Mouse (Mus musculus) embryonic facial prominence, embryonic 14.5 days (tissue): ENCODE results near the gene Akt3. TPM values are rescaled to one million over a fixed set of nuclear protein-coding genes. Genes with fewer than 3 reads are reported as not detected.

Experiments used
- ATAC-seq: fragments of 200-750 bp; cut with Nextera tagmentation; 2 replicates; pipeline ENCODE4 v1.8.0; 2017; ENCODE audit warnings: low read depth, moderate number of reproducible peaks, moderate TSS enrichment
- DNase-seq: peaks from one replicate; pipeline ENCODE4 v3.0.0-alpha.2; 2015; ENCODE audit warnings: low spot score
- H3K27ac ChIP-seq: fragments of 300-500 bp; sonication (generic); replicated peaks from 2 replicates; pipeline ENCODE4 v1.5.1; 2014; ENCODE audit warnings: low read depth, mild to moderate bottlenecking, low read length, moderate library complexity
- H3K27me3 ChIP-seq: fragments of 300-500 bp; sonication (generic); replicated peaks from 2 replicates; pipeline ENCODE4 v1.6.1; 2014; ENCODE audit warnings: low read length; ENCODE audit not compliant: control insufficient read depth, insufficient read depth
- H3K36me3 ChIP-seq: fragments of 300-500 bp; sonication (generic); 2 replicates; pipeline ENCODE4 v1.6.1; 2014; ENCODE audit warnings: low read length, mixed read lengths; ENCODE audit not compliant: control insufficient read depth, insufficient read depth
- H3K4me1 ChIP-seq: fragments of 300-500 bp; sonication (generic); 2 replicates; pipeline ENCODE4 v1.6.1; 2014; ENCODE audit warnings: antibody characterized with exemption, low read length; ENCODE audit not compliant: control insufficient read depth, insufficient read depth
- H3K4me2 ChIP-seq: fragments of 300-500 bp; sonication (generic); 2 replicates; pipeline ENCODE4 v1.6.1; 2014; ENCODE audit warnings: low read depth, mild to moderate bottlenecking, low read length, moderate library complexity, mixed read lengths
- H3K4me3 ChIP-seq: fragments of 300-500 bp; sonication (generic); 2 replicates; pipeline ENCODE4 v1.5.1; 2014; ENCODE audit warnings: low read depth, mild to moderate bottlenecking, low read length
- H3K9ac ChIP-seq: fragments of 300-500 bp; sonication (generic); 2 replicates; pipeline ENCODE4 v1.6.1; 2014; ENCODE audit warnings: low read depth, mild to moderate bottlenecking, low read length, moderate library complexity, mixed read lengths
- H3K9me3 ChIP-seq: fragments of 300-500 bp; sonication (generic); 2 replicates; pipeline ENCODE4 v1.6.1; 2016; ENCODE audit warnings: low read length; ENCODE audit not compliant: control insufficient read depth
- WGBS: fragments of 180-500 bp; shearing (Covaris S2); extraction: QIAGEN DNeasy Blood & Tissue Kit; methylation state at CpG from one replicate; pipeline ENCODE4 v1.1.7; 2014; 5-methylcytosine and 5-hydroxymethylcytosine counted together
- polyA plus RNA-seq: library from polyadenylated mRNA; unstranded; fragments of >200 nt; fragmentation: Nextera tagmentation; extraction: Ambion mirVana; gene quantifications from 2 replicates; pipeline ENCODE4 v1.2.1, GENCODE M21; 2014

Gene Akt3
- polyA plus RNA-seq, 1 experiment from 2014 or later = 7.3 TPM

GRCm38 (mm10) chr1:176991473-176991872, 266.5 kb downstream of the Akt3 start:
- Histone ChIP-seq H3K27me3 (no peaks in the 10 kb centered on the region), H3K9ac (no peak overlapping the region), H3K36me3 (no peaks in the 10 kb centered on the region), H3K27ac (no peak overlapping the region), H3K4me1 (peaks cover 33% of the 10 kb centered on the region), H3K4me2 (no peak overlapping the region), H3K4me3 (no peak overlapping the region), H3K9me3 (no peaks in the 10 kb centered on the region)
- 93% methylated on average over 4 of the region's 4 CpGs for WGBS
- no peak for ATAC-seq
- no peak for DNase-seq

GRCm38 (mm10) chr1:176986990-176987740, 270.8 kb downstream of the Akt3 start:
- no peaks in the 10 kb centered on the region for H3K9me3 ChIP-seq
- ATAC-seq (no peak), DNase-seq (peak; percentile 57)
- no peak overlapping the region for H3K9ac ChIP-seq
- no peak overlapping the region for H3K4me3 ChIP-seq
- peaks cover 17% of the 10 kb centered on the region for H3K4me1 ChIP-seq
- no peak overlapping the region for H3K27ac ChIP-seq
- 54% methylated on average over 6 of the region's 6 CpGs for WGBS
- H3K27me3 ChIP-seq = no peaks in the 10 kb centered on the region
- no peak overlapping the region for H3K4me2 ChIP-seq
- H3K36me3 ChIP-seq = no peaks in the 10 kb centered on the region

- ATAC-seq = no peak
- 35% methylated on average over 6 of the region's 6 CpGs for WGBS
- no peaks in the 10 kb centered on the region for H3K36me3 ChIP-seq
- H3K4me2 ChIP-seq = no peak overlapping the region
- peaks cover 17% of the 10 kb centered on the region for H3K4me1 ChIP-seq
- no peak for DNase-seq
- no peak overlapping the region for H3K4me3 ChIP-seq
- no peaks in the 10 kb centered on the region for H3K9me3 ChIP-seq
- no peaks in the 10 kb centered on the region for H3K27me3 ChIP-seq
- no peak overlapping the region for H3K9ac ChIP-seq
- no peak overlapping the region for H3K27ac ChIP-seq
Observed at GRCm38 (mm10) chr1:176986275-176986674, 271.7 kb downstream of the Akt3 start.

- Histone ChIP-seq H3K9me3 (no peaks in the 10 kb centered on the region), H3K4me2 (no peak overlapping the region), H3K4me1 (peaks cover 17% of the 10 kb centered on the region), H3K9ac (no peak overlapping the region), H3K4me3 (no peak overlapping the region), H3K36me3 (no peaks in the 10 kb centered on the region), H3K27me3 (no peaks in the 10 kb centered on the region), H3K27ac (no peak overlapping the region)
- WGBS = 19% methylated on average over 6 of the region's 6 CpGs
- peak; percentile 75 for DNase-seq
- ATAC-seq = no peak
Observed at GRCm38 (mm10) chr1:176985691-176986090, 272.3 kb downstream of the Akt3 start.

GRCm38 (mm10) chr1:176982671-176983070, 275.3 kb downstream of the Akt3 start:
- DNase-seq = no peak

GRCm38 (mm10) chr1:176981511-176981910, 276.5 kb downstream of the Akt3 start:
- Histone ChIP-seq H3K9ac (no peak overlapping the region), H3K9me3 (no peaks in the 10 kb centered on the region), H3K4me1 (peaks cover 9% of the 10 kb centered on the region), H3K27ac (no peak overlapping the region), H3K4me3 (no peak overlapping the region), H3K27me3 (no peaks in the 10 kb centered on the region), H3K36me3 (no peaks in the 10 kb centered on the region), H3K4me2 (no peak overlapping the region)
- DNase-seq (no peak), ATAC-seq (no peak)
- WGBS = 92% methylated on average over 2 of the region's 2 CpGs

More at GRCm38 (mm10) chr1:176982671-176983070, 275.3 kb downstream of the Akt3 start:
- Histone ChIP-seq H3K27ac (no peak overlapping the region), H3K36me3 (no peaks in the 10 kb centered on the region), H3K9me3 (no peaks in the 10 kb centered on the region), H3K4me1 (peaks cover 16% of the 10 kb centered on the region), H3K9ac (no peak overlapping the region), H3K4me3 (no peak overlapping the region), H3K4me2 (no peak overlapping the region), H3K27me3 (no peaks in the 10 kb centered on the region)
- 89% methylated on average over 8 of the region's 8 CpGs for WGBS
- no peak for ATAC-seq

- ATAC-seq (no peak), DNase-seq (no peak)
- no peak overlapping the region for H3K4me3 ChIP-seq
- H3K27me3 ChIP-seq = no peaks in the 10 kb centered on the region
- H3K9ac ChIP-seq = no peak overlapping the region
- H3K9me3 ChIP-seq = no peaks in the 10 kb centered on the region
- 74% methylated on average over 10 of the region's 10 CpGs for WGBS
- H3K27ac ChIP-seq = no peak overlapping the region
- peaks cover 4% of the 10 kb centered on the region; the same call in 1 of the 2 replicates for H3K4me1 ChIP-seq
- no peaks in the 10 kb centered on the region for H3K36me3 ChIP-seq
- H3K4me2 ChIP-seq = no peak overlapping the region
Observed at GRCm38 (mm10) chr1:176980801-176981400, 277.1 kb downstream of the Akt3 start.

- Histone ChIP-seq H3K36me3 (no peaks in the 10 kb centered on the region), H3K27me3 (no peaks in the 10 kb centered on the region), H3K4me2 (no peak overlapping the region), H3K4me1 (peaks cover 2% of the 10 kb centered on the region; the same call in 1 of the 2 replicates), H3K4me3 (no peak overlapping the region), H3K9ac (no peak overlapping the region), H3K9me3 (no peaks in the 10 kb centered on the region), H3K27ac (no peak overlapping the region)
- ATAC-seq = no peak
- WGBS = 76% methylated on average over 5 of the region's 5 CpGs
- DNase-seq = no peak
Observed at GRCm38 (mm10) chr1:176980140-176980539, 277.9 kb downstream of the Akt3 start.

GRCm38 (mm10) chr1:176979235-176979634, 278.8 kb downstream of the Akt3 start:
- no peaks in the 10 kb centered on the region for H3K36me3 ChIP-seq
- no peaks in the 10 kb centered on the region for H3K4me1 ChIP-seq
- ATAC-seq (no peak), DNase-seq (no peak)
- no peak overlapping the region for H3K4me2 ChIP-seq
- no peak overlapping the region for H3K27ac ChIP-seq
- no peak overlapping the region for H3K4me3 ChIP-seq
- no peak overlapping the region for H3K9ac ChIP-seq
- no peaks in the 10 kb centered on the region for H3K27me3 ChIP-seq
- H3K9me3 ChIP-seq = no peaks in the 10 kb centered on the region
